Mouse (Mus musculus) thymus, adult 2 months (tissue): ENCODE results near the gene Tagln2.

Source experiments
- CTCF ChIP-seq: fragments of 200-500 bp; IDR thresholded peaks from 2 replicates; pipeline ENCODE4 v1.5.1; 2012; ENCODE audit warnings: mild to moderate bottlenecking, control low read depth, low read length, moderate library complexity, borderline replicate concordance; ENCODE audit not compliant: control insufficient read depth, poor library complexity, insufficient read depth; ENCODE audit errors: extremely low read depth
- POLR2A ChIP-seq: fragments of 200-500 bp; IDR thresholded peaks from 2 replicates; pipeline ENCODE4 v1.6.1; 2012; ENCODE audit warnings: mild to moderate bottlenecking, low read length, control low read depth, moderate library complexity; ENCODE audit not compliant: control insufficient read depth, poor library complexity, insufficient read depth; ENCODE audit errors: extremely low read depth

DNA sequence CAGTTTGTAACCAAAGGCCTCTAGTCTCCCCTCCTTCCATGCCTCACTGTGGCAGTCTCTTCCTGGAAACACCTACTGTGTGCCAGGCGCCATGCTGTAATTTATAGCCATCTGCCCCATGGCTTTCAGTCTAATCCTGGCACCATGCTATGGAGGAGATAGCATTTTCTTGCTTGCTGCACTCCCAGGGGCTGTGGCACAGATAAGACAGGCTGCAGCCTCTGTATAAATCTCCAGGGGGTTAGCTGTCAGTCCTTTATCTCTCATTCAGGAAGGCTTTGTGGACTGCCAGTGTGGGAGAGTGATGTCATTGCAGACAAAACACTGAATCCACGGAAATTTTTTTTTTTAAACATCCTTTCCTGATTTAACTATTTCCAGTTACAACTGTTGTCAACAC is 8.3 kb downstream of the Tagln2 start:
- no peak for TF ChIP-seq CTCF
- no peak for TF ChIP-seq POLR2A
